ENCODE assay signal across 26 mouse cellular contexts in genomic region chr13:73728633-73729032, GRCm38 (mm10). TPM values are rescaled to one million over a fixed set of nuclear protein-coding genes. Genes with fewer than 3 reads are reported as not detected.
"Had no signal": no experiment of that assay in that cellular context is flagged by ENCODE, and none has a peak within 500 bp of the region (broad histone marks: within the 10 kb centered on the region; RNA-seq: fewer than 3 reads in every experiment).

No protein-coding gene starts in this region.

- H3K9me3 ChIP-seq: kidney, embryonic 15.5 days; limb, embryonic 10.5 days; limb, embryonic 13.5 days; liver, embryonic 12.5 days; liver, embryonic 15.5 days; lung, embryonic 15.5 days; midbrain, embryonic 10.5 days; midbrain, embryonic 15.5 days; neural tube, embryonic 12.5 days; neural tube, embryonic 15.5 days had no signal

- DNase-seq: kidney, adult 11 months; kidney, adult 8-10 months; kidney, postnatal 10 days; kidney, postnatal 4 days; liver; lung, adult 18-20 months; lung, postnatal 10 days; lung, postnatal 36 days; thymus, adult 18-20 months; thymus, postnatal 36 days had no signal

- H3K36me3 ChIP-seq: kidney, embryonic 15.5 days; limb, embryonic 10.5 days; limb, embryonic 13.5 days; liver, embryonic 12.5 days; liver, embryonic 15.5 days; lung, embryonic 15.5 days; midbrain, embryonic 10.5 days; midbrain, embryonic 15.5 days; neural tube, embryonic 12.5 days; neural tube, embryonic 15.5 days had no signal

- H3K4me3 ChIP-seq: kidney, embryonic 15.5 days; limb, embryonic 10.5 days; limb, embryonic 13.5 days; liver, embryonic 12.5 days; liver, embryonic 15.5 days; lung, embryonic 15.5 days; megakaryocyte, embryonic 14.5 days; midbrain, embryonic 10.5 days; midbrain, embryonic 15.5 days; neural tube, embryonic 12.5 days; neural tube, embryonic 15.5 days had no signal

- H3K9ac ChIP-seq: kidney, embryonic 15.5 days; limb, embryonic 13.5 days; liver, embryonic 12.5 days; liver, embryonic 15.5 days; lung, embryonic 15.5 days; midbrain, embryonic 15.5 days; neural tube, embryonic 12.5 days; neural tube, embryonic 15.5 days had no signal

- ATAC-seq: liver, embryonic 12.5 days; midbrain, embryonic 15.5 days had no signal

- H3K4me2 ChIP-seq: kidney, embryonic 15.5 days; limb, embryonic 13.5 days; liver, embryonic 12.5 days; liver, embryonic 15.5 days; lung, embryonic 15.5 days; midbrain, embryonic 15.5 days; neural tube, embryonic 12.5 days; neural tube, embryonic 15.5 days had no signal

- H3K27ac ChIP-seq: kidney, embryonic 15.5 days; limb, embryonic 10.5 days; limb, embryonic 13.5 days; liver, embryonic 12.5 days; liver, embryonic 15.5 days; lung, embryonic 15.5 days; midbrain, embryonic 10.5 days; midbrain, embryonic 15.5 days; neural tube, embryonic 12.5 days; neural tube, embryonic 15.5 days had no signal

RNA-seq across cellular contexts. Expression of gene Slc6a19, which starts 24.0 kb away (rescaled TPM):
- polyA plus RNA-seq: limb, embryonic 10.5 days; lung, embryonic 15.5 days; stomach, embryonic 14.5 days had no signal

RNA-seq across cellular contexts. Expression of gene Slc6a18, which starts 50.8 kb away (rescaled TPM):
- total RNA-seq: layer of hippocampus, adult 18-20 months; layer of hippocampus, postnatal 14 days; left cerebral cortex, adult 8-10 months; left cerebral cortex, postnatal 25 days had no signal
- polyA plus RNA-seq: limb, embryonic 10.5 days; limb, embryonic 13.5 days; liver, embryonic 12.5 days; liver, embryonic 15.5 days; lung, embryonic 15.5 days; midbrain, embryonic 10.5 days; midbrain, embryonic 15.5 days; neural tube, embryonic 12.5 days; neural tube, embryonic 15.5 days; stomach, embryonic 14.5 days had no signal
